Mouse (Mus musculus) forebrain, embryonic 11.5 days (tissue): ENCODE results near the gene Crabp1. TPM values are rescaled to one million over a fixed set of nuclear protein-coding genes. Genes with fewer than 3 reads are reported as not detected.

ENCODE experiments used
- ATAC-seq: fragments of 200-750 bp; cut with Nextera tagmentation; replicated peaks from 2 replicates; pipeline ENCODE4 v1.8.0; 2017; ENCODE audit warnings: moderate TSS enrichment; ENCODE audit not compliant: low FRiP score
- DNase-seq: peaks from one replicate; pipeline ENCODE4 v3.0.0-alpha.2; 2017; ENCODE audit warnings: low spot score
- H3K27ac ChIP-seq: fragments of 300-500 bp; sonication (generic); 2 replicates; pipeline ENCODE4 v1.5.1; 2014; ENCODE audit warnings: low read depth, low read length
- H3K27me3 ChIP-seq: fragments of 300-500 bp; sonication (generic); 2 replicates; pipeline ENCODE4 v1.6.1; 2014; ENCODE audit warnings: mild to moderate bottlenecking, low read length, mixed read lengths; ENCODE audit not compliant: control insufficient read depth, insufficient read depth
- H3K36me3 ChIP-seq: fragments of 300-500 bp; sonication (generic); 2 replicates; pipeline ENCODE4 v1.6.1; 2014; ENCODE audit warnings: mild to moderate bottlenecking, low read length, moderate library complexity, mixed read lengths; ENCODE audit not compliant: control insufficient read depth, insufficient read depth
- H3K4me1 ChIP-seq: fragments of 300-500 bp; sonication (generic); replicated peaks from 2 replicates; pipeline ENCODE4 v1.6.1; 2014; ENCODE audit warnings: low read length, mixed read lengths; ENCODE audit not compliant: control insufficient read depth, insufficient read depth
- H3K4me2 ChIP-seq: fragments of 300-500 bp; sonication (generic); 2 replicates; pipeline ENCODE4 v1.6.1; 2014; ENCODE audit warnings: low read depth, mild to moderate bottlenecking, low read length, moderate library complexity, mixed read lengths; ENCODE audit not compliant: severe bottlenecking
- H3K4me3 ChIP-seq: fragments of 300-500 bp; sonication (generic); 2 replicates; pipeline ENCODE4 v1.5.1; 2014; ENCODE audit warnings: low read depth, low read length
- H3K9ac ChIP-seq: fragments of 300-500 bp; sonication (generic); 2 replicates; pipeline ENCODE4 v1.6.1; 2014; ENCODE audit warnings: low read length
- H3K9me3 ChIP-seq: fragments of 300-500 bp; sonication (generic); 2 replicates; pipeline ENCODE4 v1.6.1; 2016; ENCODE audit warnings: low read length, mixed read lengths; ENCODE audit not compliant: control insufficient read depth
- WGBS: fragments of 180-500 bp; shearing (Covaris S2); extraction: QIAGEN DNeasy Blood & Tissue Kit; methylation state at CpG from one replicate; pipeline ENCODE4 v1.1.7; 2014; 5-methylcytosine and 5-hydroxymethylcytosine counted together
- polyA plus RNA-seq: library from polyadenylated mRNA; unstranded; fragments of >200 nt; fragmentation: Nextera tagmentation; extraction: Ambion mirVana; gene quantifications from 2 replicates; pipeline ENCODE4 v1.2.1, GENCODE M21; 2014

Gene Crabp1
- polyA plus RNA-seq, 1 experiment from 2014 or later = 275 TPM

DNA sequence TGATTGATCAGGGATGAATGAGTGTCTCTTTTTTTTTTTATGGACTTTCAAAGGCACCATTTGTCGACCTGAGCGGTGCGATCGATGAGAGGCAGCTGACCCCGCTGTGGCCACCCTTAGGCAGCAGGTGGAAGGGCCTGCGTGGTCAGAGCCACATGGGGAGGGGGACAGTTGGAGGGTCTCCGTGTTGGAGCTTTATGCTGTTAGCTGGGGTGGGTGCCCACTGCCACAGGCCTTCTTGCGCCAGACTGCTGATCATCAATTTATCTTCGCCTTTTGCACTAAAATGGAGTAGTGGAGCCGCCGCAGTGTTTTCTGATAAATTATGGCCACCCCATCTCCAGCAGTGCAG is 11.6 kb upstream of the Crabp1 start:
- 54% methylated on average over 11 of the region's 11 CpGs for WGBS
- Histone ChIP-seq H3K4me3 (no peak overlapping the region), H3K4me2 (no peak overlapping the region), H3K27ac (no peak overlapping the region), H3K9me3 (no peaks in the 10 kb centered on the region), H3K27me3 (no peaks in the 10 kb centered on the region), H3K36me3 (no peaks in the 10 kb centered on the region), H3K4me1 (peaks cover 4% of the 10 kb centered on the region; the same call in 1 of the 2 replicates), H3K9ac (no peak overlapping the region)
- DNase-seq (no peak), ATAC-seq (no peak)

GRCm38 (mm10) chr9:54759592-54759991 is 5.0 kb upstream of the Crabp1 start:
- Histone ChIP-seq H3K9ac (no peak overlapping the region), H3K27me3 (peaks cover 10% of the 10 kb centered on the region), H3K4me3 (no peak overlapping the region), H3K36me3 (no peaks in the 10 kb centered on the region), H3K4me2 (no peak overlapping the region), H3K9me3 (no peaks in the 10 kb centered on the region), H3K27ac (no peak overlapping the region), H3K4me1 (peaks cover 2% of the 10 kb centered on the region)
- DNase-seq = no peak
- ATAC-seq = no peak
- WGBS = 10% methylated on average over 6 of the region's 6 CpGs

- no peaks in the 10 kb centered on the region for H3K9me3 ChIP-seq
- H3K27ac ChIP-seq = no peak overlapping the region
- H3K36me3 ChIP-seq = no peaks in the 10 kb centered on the region
- peaks cover 31% of the 10 kb centered on the region for H3K27me3 ChIP-seq
- WGBS = 16% methylated on average over 12 of the region's 12 CpGs
- H3K4me2 ChIP-seq = peak overlapping the region; percentile 60; the same call in 1 of the 2 replicates
- no peak for ATAC-seq
- H3K4me3 ChIP-seq = peak overlapping the region; percentile 34
- H3K4me1 ChIP-seq = peaks cover 8% of the 10 kb centered on the region
- H3K9ac ChIP-seq = no peak overlapping the region
- no peak for DNase-seq
These were observed 457 bp upstream of the Crabp1 start for GRCm38 (mm10) chr9:54764091-54764490.

DNA sequence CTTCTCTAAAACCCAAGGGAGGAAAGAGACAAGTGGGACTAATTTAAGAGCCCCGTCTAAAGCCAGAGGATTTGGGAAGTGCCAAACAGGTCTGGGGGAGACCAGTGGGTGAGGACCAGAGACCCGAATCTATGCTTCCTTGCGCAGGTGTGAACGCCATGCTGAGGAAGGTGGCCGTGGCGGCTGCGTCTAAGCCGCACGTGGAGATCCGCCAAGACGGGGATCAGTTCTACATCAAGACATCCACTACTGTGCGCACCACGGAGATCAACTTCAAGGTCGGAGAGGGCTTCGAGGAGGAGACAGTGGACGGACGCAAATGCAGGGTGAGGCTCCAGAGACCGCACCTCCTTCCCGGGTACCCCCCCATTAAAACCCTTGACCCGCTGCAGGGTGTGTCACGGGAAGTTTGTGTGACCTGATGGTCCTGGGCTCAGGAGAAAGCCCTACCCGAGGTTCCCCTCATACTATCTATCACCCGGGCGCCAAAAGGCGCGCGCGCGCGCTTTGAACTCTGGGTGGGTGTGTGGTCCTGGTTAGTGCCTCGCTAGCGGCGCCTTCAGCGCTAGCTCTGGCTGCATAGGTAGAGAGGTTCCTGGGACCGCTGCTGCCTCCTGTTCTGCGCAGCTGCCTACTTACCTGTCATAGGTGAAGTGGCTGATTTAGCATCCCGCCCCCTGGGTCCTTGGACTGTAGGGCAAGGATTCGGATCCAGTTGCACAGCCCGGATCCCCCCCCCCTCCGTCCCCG is 963 bp downstream of the Crabp1 start:
- peak overlapping the region; percentile 24 for H3K9ac ChIP-seq
- ATAC-seq (peak; percentile 21; the same call in 1 of the 2 replicates), DNase-seq (peak; percentile 67)
- no peaks in the 10 kb centered on the region for H3K9me3 ChIP-seq
- peak overlapping the region; percentile 60 for H3K4me2 ChIP-seq
- no peak overlapping the region for H3K27ac ChIP-seq
- no peaks in the 10 kb centered on the region for H3K36me3 ChIP-seq
- under 1% methylated on average over 39 of the region's 41 CpGs for WGBS
- peaks cover 10% of the 10 kb centered on the region for H3K4me1 ChIP-seq
- H3K27me3 ChIP-seq = peaks cover 32% of the 10 kb centered on the region
- peak overlapping the region; percentile 34 for H3K4me3 ChIP-seq

- Histone ChIP-seq H3K4me3 (no peak overlapping the region), H3K27ac (no peak overlapping the region), H3K9ac (no peak overlapping the region), H3K4me1 (peaks cover 6% of the 10 kb centered on the region; the same call in 1 of the 2 replicates), H3K36me3 (no peaks in the 10 kb centered on the region), H3K27me3 (peaks cover 15% of the 10 kb centered on the region), H3K4me2 (no peak overlapping the region), H3K9me3 (no peaks in the 10 kb centered on the region)
- DNase-seq (no peak), ATAC-seq (no peak)
- 60% methylated on average over 11 of the region's 11 CpGs for WGBS
These were observed 5.7 kb downstream of the Crabp1 start for GRCm38 (mm10) chr9:54770140-54770780.

DNA sequence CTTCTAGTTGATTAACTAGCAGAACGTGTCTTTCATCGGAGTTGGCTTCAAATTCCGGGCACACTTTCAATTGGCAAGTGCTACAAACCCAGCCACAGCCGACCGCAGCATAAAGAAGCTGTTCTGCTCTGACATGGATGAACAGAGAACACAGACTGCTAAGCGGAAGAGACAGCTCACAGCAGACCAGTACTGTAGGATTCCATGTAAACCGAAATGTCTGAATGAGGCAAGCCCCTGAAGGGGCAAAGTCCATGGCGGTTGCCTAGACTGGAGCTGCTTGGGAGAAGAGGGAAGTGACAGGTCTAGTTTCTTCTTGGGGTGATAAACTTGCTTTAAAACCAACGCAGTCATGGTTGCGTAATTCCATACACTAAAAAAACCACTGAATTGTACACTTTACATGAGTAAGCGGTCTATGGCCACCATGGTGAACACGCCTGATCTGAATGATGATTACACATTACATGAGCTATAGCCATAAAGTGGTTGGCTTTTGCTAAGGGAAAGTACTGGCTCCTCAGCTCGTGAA is 12.0 kb downstream of the Crabp1 start:
- no peak for ATAC-seq
- Histone ChIP-seq H3K27ac (no peak overlapping the region), H3K4me3 (no peak overlapping the region), H3K27me3 (no peaks in the 10 kb centered on the region), H3K9me3 (no peaks in the 10 kb centered on the region), H3K4me2 (no peak overlapping the region), H3K36me3 (no peaks in the 10 kb centered on the region), H3K4me1 (no peaks in the 10 kb centered on the region), H3K9ac (no peak overlapping the region)
- WGBS = 91% methylated on average over 13 of the region's 13 CpGs
- no peak for DNase-seq

DNA sequence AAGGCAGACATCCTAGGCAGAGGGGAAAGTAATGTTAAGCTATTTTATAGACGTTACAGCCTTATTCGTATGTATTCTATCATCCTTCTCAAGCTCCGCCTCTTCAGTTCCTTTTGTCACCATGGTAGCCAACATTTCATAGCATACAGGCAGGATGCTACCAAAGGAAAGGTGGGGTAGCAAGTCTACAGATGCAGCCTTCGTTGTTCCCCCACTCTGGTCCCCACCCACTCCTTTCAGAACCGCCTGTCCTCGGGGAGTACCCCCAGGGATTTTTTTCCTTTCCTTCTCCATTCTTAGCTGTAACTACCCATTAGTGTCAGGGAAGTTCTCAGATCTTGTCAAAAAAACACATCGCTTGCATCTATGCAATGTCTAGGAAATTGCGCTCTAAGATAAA is 14.7 kb downstream of the Crabp1 start:
- Histone ChIP-seq H3K27me3 (no peaks in the 10 kb centered on the region), H3K36me3 (no peaks in the 10 kb centered on the region), H3K4me3 (no peak overlapping the region), H3K9ac (no peak overlapping the region), H3K9me3 (no peaks in the 10 kb centered on the region), H3K4me2 (no peak overlapping the region), H3K4me1 (no peaks in the 10 kb centered on the region), H3K27ac (no peak overlapping the region)
- ATAC-seq = no peak
- no peak for DNase-seq
- 89% methylated on average over 8 of the region's 8 CpGs for WGBS

GRCm38 (mm10) chr9:54782504-54782903 is 18.0 kb downstream of the Crabp1 start:
- no peak overlapping the region for H3K4me2 ChIP-seq
- H3K9ac ChIP-seq = no peak overlapping the region
- WGBS = 70% methylated on average over 15 of the region's 15 CpGs
- H3K27ac ChIP-seq = no peak overlapping the region
- no peaks in the 10 kb centered on the region for H3K9me3 ChIP-seq
- ATAC-seq (no peak), DNase-seq (no peak)
- H3K4me3 ChIP-seq = no peak overlapping the region
- no peaks in the 10 kb centered on the region for H3K4me1 ChIP-seq
- no peaks in the 10 kb centered on the region for H3K27me3 ChIP-seq
- H3K36me3 ChIP-seq = no peaks in the 10 kb centered on the region
